Mouse (Mus musculus) lung, adult 2 months (tissue): ENCODE measurements around the gene Atoh7.

Source experiments
- CTCF ChIP-seq: fragments of 200-500 bp; IDR thresholded peaks from 2 replicates; pipeline ENCODE4 v1.5.1; 2011; ENCODE audit warnings: mild to moderate bottlenecking, low read length, control low read depth; ENCODE audit not compliant: insufficient read depth
- POLR2A ChIP-seq: fragments of 200-500 bp; IDR thresholded peaks from 2 replicates; pipeline ENCODE4 v1.6.1; 2011; ENCODE audit warnings: low read depth, mild to moderate bottlenecking, control low read depth, low read length, borderline replicate concordance; ENCODE audit errors: extremely low read depth

- TF ChIP-seq CTCF (no peak), POLR2A (no peak)
These were observed 16.4 kb downstream of the Atoh7 start for GRCm38 (mm10) chr10:63115881-63116280.
